ENCODE assay signal across 28 mouse cellular contexts in the genomic region with DNA sequence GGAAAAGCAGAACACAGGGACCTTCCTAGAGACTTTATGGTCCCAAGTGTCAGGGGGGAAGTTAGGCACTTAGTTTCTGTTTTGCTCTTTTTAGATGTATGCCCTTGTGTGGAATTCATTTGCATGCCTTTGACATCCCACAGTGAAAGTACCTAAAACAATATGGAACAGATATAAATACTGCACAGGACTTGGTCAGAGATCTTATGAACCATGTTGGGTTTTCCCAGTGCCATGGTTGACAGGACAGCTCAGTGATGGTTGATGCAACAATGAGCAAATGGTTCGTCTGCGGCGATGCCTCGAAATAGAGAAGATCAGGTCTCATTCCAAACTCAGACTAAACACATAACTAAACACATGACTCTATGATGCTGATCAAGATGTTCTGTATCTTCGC.
"Had no signal": no experiment of that assay in that cellular context is flagged by ENCODE, and none has a peak within 500 bp of the region (broad histone marks: within the 10 kb centered on the region; RNA-seq: fewer than 3 reads in every experiment).

No protein-coding gene starts in this region.

- H3K36me3 ChIP-seq: embryonic facial prominence, embryonic 10.5 days; embryonic facial prominence, embryonic 12.5 days; embryonic facial prominence, embryonic 13.5 days; embryonic facial prominence, embryonic 15.5 days; forebrain, embryonic 10.5 days; forebrain, embryonic 12.5 days; forebrain, embryonic 15.5 days had no signal

- H3K9me3 ChIP-seq: embryonic facial prominence, embryonic 10.5 days; embryonic facial prominence, embryonic 12.5 days; embryonic facial prominence, embryonic 13.5 days; embryonic facial prominence, embryonic 15.5 days; forebrain, embryonic 10.5 days; forebrain, embryonic 12.5 days; forebrain, embryonic 13.5 days; forebrain, embryonic 15.5 days had no signal

- DNase-seq: cerebellum, adult 8-10 months; cerebellum, adult 9-10 months; cerebellum, adult 9-11 months; cerebellum, postnatal 10 days; cerebellum, postnatal 14 days; cerebellum, postnatal 25 days; cerebellum, postnatal 36 days; embryo, embryonic 11 days; forebrain, postnatal 0 days; gastrocnemius, adult 2 months; gastrocnemius, postnatal 10 days; gastrocnemius, postnatal 14 days; gastrocnemius, postnatal 25 days; gastrocnemius, postnatal 36 days; heart, adult 11 months; heart, adult 18-20 months; heart, adult 2 months had no signal

- H3K4me1 ChIP-seq: embryonic facial prominence, embryonic 10.5 days; embryonic facial prominence, embryonic 12.5 days; embryonic facial prominence, embryonic 13.5 days; embryonic facial prominence, embryonic 15.5 days; forebrain, embryonic 10.5 days; forebrain, embryonic 12.5 days; forebrain, embryonic 13.5 days; forebrain, embryonic 15.5 days had no signal

- H3K27ac ChIP-seq: embryonic facial prominence, embryonic 10.5 days; embryonic facial prominence, embryonic 12.5 days; embryonic facial prominence, embryonic 13.5 days; embryonic facial prominence, embryonic 15.5 days; forebrain, embryonic 10.5 days; forebrain, embryonic 12.5 days; forebrain, embryonic 13.5 days; forebrain, embryonic 15.5 days; heart, adult 2 months had no signal

- H3K4me2 ChIP-seq: embryonic facial prominence, embryonic 12.5 days; embryonic facial prominence, embryonic 13.5 days; embryonic facial prominence, embryonic 15.5 days; forebrain, embryonic 12.5 days; forebrain, embryonic 13.5 days; forebrain, embryonic 15.5 days had no signal

- H3K9ac ChIP-seq: embryonic facial prominence, embryonic 12.5 days; embryonic facial prominence, embryonic 13.5 days; embryonic facial prominence, embryonic 15.5 days; forebrain, embryonic 12.5 days; forebrain, embryonic 13.5 days; forebrain, embryonic 15.5 days; forebrain, postnatal 0 days had no signal

- H3K27me3 ChIP-seq: embryonic facial prominence, embryonic 12.5 days; embryonic facial prominence, embryonic 13.5 days; embryonic facial prominence, embryonic 15.5 days; forebrain, embryonic 12.5 days; forebrain, embryonic 13.5 days; forebrain, embryonic 15.5 days had no signal

- ATAC-seq: forebrain, embryonic 13.5 days; forebrain, embryonic 14.5 days; forebrain, embryonic 15.5 days; forebrain, embryonic 16.5 days; forebrain, postnatal 0 days had no signal

- H3K4me3 ChIP-seq: embryonic facial prominence, embryonic 10.5 days; embryonic facial prominence, embryonic 12.5 days; embryonic facial prominence, embryonic 13.5 days; embryonic facial prominence, embryonic 15.5 days; erythroblast, embryonic 14.5 days; forebrain, embryonic 10.5 days; forebrain, embryonic 12.5 days; forebrain, embryonic 13.5 days; forebrain, embryonic 15.5 days; gastrocnemius, adult 2 months; heart, adult 2 months had no signal
